Mouse (Mus musculus) kidney, embryonic 14.5 days (tissue): ENCODE results near the gene Etnk2. TPM values are rescaled to one million over a fixed set of nuclear protein-coding genes. Genes with fewer than 3 reads are reported as not detected.

Source experiments
- ATAC-seq: fragments of 200-750 bp; cut with Nextera tagmentation; 2 replicates; pipeline ENCODE4 v1.8.0; 2017; ENCODE audit warnings: moderate number of reproducible peaks, mild to moderate bottlenecking, moderate TSS enrichment, moderate library complexity; ENCODE audit not compliant: low FRiP score, low TSS enrichment
- H3K27ac ChIP-seq: fragments of 300-500 bp; sonication (generic); 2 replicates; pipeline ENCODE4 v1.5.1; 2014; ENCODE audit warnings: low read depth, mild to moderate bottlenecking, low read length, moderate library complexity, mixed read lengths
- H3K27me3 ChIP-seq: fragments of 300-500 bp; sonication (generic); 2 replicates; pipeline ENCODE4 v1.6.1; 2014; ENCODE audit warnings: mild to moderate bottlenecking, low read length; ENCODE audit not compliant: control insufficient read depth, insufficient read depth
- H3K36me3 ChIP-seq: fragments of 300-500 bp; sonication (generic); 2 replicates; pipeline ENCODE4 v1.6.1; 2014; ENCODE audit warnings: low read length, mixed read lengths; ENCODE audit not compliant: control insufficient read depth, insufficient read depth
- H3K4me1 ChIP-seq: fragments of 300-500 bp; sonication (generic); 2 replicates; pipeline ENCODE4 v1.6.1; 2014; ENCODE audit warnings: low read length, mixed read lengths; ENCODE audit not compliant: control insufficient read depth, insufficient read depth
- H3K4me2 ChIP-seq: fragments of 300-500 bp; sonication (generic); replicated peaks from 2 replicates; pipeline ENCODE4 v1.6.1; 2014; ENCODE audit warnings: low read depth, mild to moderate bottlenecking, low read length
- H3K4me3 ChIP-seq: fragments of 300-500 bp; sonication (generic); 2 replicates; pipeline ENCODE4 v1.5.1; 2014; ENCODE audit warnings: mild to moderate bottlenecking, low read length
- H3K9ac ChIP-seq: fragments of 300-500 bp; sonication (generic); 2 replicates; pipeline ENCODE4 v1.6.1; 2014; ENCODE audit warnings: low read depth, mild to moderate bottlenecking, low read length, moderate library complexity
- H3K9me3 ChIP-seq: fragments of 300-500 bp; sonication (generic); 2 replicates; pipeline ENCODE4 v1.6.1; 2016; ENCODE audit warnings: low read length; ENCODE audit not compliant: control insufficient read depth
- WGBS: fragments of 180-500 bp; shearing (Covaris S2); extraction: QIAGEN DNeasy Blood & Tissue Kit; methylation state at CpG from one replicate; pipeline ENCODE4 v1.1.7; 2014; 5-methylcytosine and 5-hydroxymethylcytosine counted together
- polyA plus RNA-seq: library from polyadenylated mRNA; unstranded; fragments of >200 nt; fragmentation: Nextera tagmentation; extraction: Ambion mirVana; gene quantifications from 2 replicates; pipeline ENCODE4 v1.2.1, GENCODE M21; 2014

Gene Etnk2
- polyA plus RNA-seq, 1 experiment from 2014 or later: 2.0 TPM

DNA sequence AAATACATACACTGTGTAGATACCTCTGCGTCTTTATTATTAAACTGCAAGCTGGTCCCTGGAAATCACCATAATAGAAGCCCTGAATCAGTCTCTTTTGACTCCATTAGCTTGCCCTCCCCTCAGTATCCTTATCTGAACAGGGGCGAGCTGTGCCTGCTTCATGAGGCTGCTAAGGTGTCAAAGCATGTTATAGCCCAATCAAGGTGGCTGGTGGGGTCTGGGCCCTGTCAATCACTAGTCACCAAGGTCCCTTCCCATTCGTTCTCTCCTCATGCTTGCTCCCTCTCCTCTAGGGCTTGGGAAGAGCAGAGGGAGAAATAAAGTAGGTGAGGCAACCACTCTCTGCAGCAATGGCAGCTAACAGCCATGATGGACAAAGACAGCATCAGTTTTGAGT lies 16.1 kb upstream of the Etnk2 start:
- H3K4me2 ChIP-seq: no peak overlapping the region
- no peaks in the 10 kb centered on the region for H3K4me1 ChIP-seq
- no peak for ATAC-seq
- H3K36me3 ChIP-seq: no peaks in the 10 kb centered on the region
- no peaks in the 10 kb centered on the region for H3K9me3 ChIP-seq
- no peaks in the 10 kb centered on the region for H3K27me3 ChIP-seq
- no peak overlapping the region for H3K27ac ChIP-seq
- no peak overlapping the region for H3K4me3 ChIP-seq
- 66% methylated on average over 3 of the region's 3 CpGs for WGBS
- H3K9ac ChIP-seq: no peak overlapping the region

DNA sequence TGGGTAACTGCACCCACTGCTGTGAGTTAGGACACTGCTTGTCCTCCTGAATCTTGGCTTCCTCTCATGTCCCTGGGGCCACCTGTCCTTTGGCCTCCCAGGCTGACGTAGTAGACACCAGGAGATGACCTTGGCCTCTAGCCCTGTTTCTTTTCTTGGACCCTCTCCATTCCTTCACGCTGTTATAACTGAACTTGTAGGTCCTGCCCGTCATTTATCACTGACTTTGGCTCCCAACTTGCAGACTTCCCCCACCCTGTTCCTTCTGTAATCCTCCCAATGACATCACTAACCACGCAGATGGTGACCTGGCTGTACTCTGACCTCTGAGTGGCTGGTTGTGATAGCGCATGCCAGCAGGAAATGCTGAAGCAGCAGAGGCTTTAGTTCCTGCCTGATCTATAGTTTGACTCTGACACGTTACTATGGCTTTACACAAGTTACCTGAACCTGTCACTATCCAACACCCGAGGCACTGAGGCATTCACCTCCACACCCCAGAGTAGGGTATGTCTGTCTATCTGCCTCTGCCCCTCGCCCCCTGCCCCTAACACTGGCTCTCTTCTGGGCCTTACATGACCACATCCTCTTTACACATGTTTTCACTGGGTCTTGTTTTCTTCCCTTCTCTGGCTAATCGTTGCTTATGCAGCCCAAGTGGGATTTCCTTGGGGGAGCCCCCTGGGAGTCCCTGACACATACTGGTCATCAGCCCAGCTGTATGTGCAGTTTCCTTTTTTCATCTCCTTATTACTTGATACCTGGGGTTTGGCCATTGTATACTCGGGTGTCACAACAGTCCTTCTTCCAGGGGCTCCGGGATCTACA lies 15.5 kb upstream of the Etnk2 start:
- H3K4me3 ChIP-seq: no peak overlapping the region
- WGBS: 61% methylated on average over 11 of the region's 11 CpGs
- H3K27ac ChIP-seq: no peak overlapping the region
- ATAC-seq: no peak
- no peaks in the 10 kb centered on the region for H3K4me1 ChIP-seq
- no peak overlapping the region for H3K4me2 ChIP-seq
- H3K9me3 ChIP-seq: no peaks in the 10 kb centered on the region
- H3K9ac ChIP-seq: no peak overlapping the region
- H3K36me3 ChIP-seq: no peaks in the 10 kb centered on the region
- no peaks in the 10 kb centered on the region; the same call in 1 of the 2 replicates for H3K27me3 ChIP-seq

- Histone ChIP-seq H3K36me3 (no peaks in the 10 kb centered on the region), H3K9ac (no peak within 1 kb of the TSS), H3K9me3 (no peaks in the 10 kb centered on the region), H3K4me1 (no peaks in the 10 kb centered on the region), H3K4me3 (no peak within 1 kb of the TSS), H3K4me2 (no peak within 1 kb of the TSS), H3K27ac (no peak within 1 kb of the TSS), H3K27me3 (no peaks in the 10 kb centered on the region; the same call in 1 of the 2 replicates)
- 91% methylated on average over 1 of the region's 1 CpGs for WGBS
- no peak for ATAC-seq
These were observed 13.2 kb upstream of the Etnk2 start, which contains the start of gene Ren1 for GRCm38 (mm10) chr1:133350210-133350609. Gene Ren1 (plus strand): TSS chr1:133350510.

DNA sequence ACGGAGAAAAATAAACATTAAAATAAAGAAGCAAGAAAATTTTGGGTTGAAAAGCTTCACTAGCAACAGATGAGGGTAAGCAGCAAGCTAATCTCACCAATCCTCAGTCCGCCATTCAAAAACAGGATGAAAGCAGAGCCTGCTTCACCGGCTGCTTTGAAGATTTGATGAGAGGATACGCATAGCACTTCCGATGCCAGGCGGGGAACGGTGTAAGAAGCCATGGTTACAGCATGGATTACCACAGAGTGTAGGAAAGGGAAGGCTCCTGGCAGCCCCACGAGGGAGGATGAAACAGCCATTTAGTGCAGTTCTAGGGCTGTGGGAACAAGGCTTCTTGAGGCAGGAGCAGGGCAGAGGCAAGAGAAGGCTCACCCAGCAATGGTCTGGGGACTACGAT lies 11.6 kb upstream of the Etnk2 start:
- no peak overlapping the region for H3K27ac ChIP-seq
- no peak overlapping the region for H3K4me3 ChIP-seq
- H3K36me3 ChIP-seq: no peaks in the 10 kb centered on the region
- 31% methylated on average over 9 of the region's 9 CpGs for WGBS
- no peak for ATAC-seq
- no peaks in the 10 kb centered on the region; the same call in 1 of the 2 replicates for H3K27me3 ChIP-seq
- H3K9me3 ChIP-seq: no peaks in the 10 kb centered on the region
- H3K4me1 ChIP-seq: peaks cover 6% of the 10 kb centered on the region; the same call in 1 of the 2 replicates
- no peak overlapping the region for H3K9ac ChIP-seq
- no peak overlapping the region for H3K4me2 ChIP-seq

- Histone ChIP-seq H3K27me3 (no peaks in the 10 kb centered on the region; the same call in 1 of the 2 replicates), H3K9ac (no peak overlapping the region), H3K27ac (no peak overlapping the region), H3K36me3 (no peaks in the 10 kb centered on the region), H3K9me3 (no peaks in the 10 kb centered on the region), H3K4me3 (no peak overlapping the region), H3K4me1 (peaks cover 7% of the 10 kb centered on the region; the same call in 1 of the 2 replicates), H3K4me2 (no peak overlapping the region)
- ATAC-seq: no peak
- WGBS: 58% methylated on average over 12 of the region's 12 CpGs
These were observed 10.0 kb upstream of the Etnk2 start for GRCm38 (mm10) chr1:133353371-133353809.

DNA sequence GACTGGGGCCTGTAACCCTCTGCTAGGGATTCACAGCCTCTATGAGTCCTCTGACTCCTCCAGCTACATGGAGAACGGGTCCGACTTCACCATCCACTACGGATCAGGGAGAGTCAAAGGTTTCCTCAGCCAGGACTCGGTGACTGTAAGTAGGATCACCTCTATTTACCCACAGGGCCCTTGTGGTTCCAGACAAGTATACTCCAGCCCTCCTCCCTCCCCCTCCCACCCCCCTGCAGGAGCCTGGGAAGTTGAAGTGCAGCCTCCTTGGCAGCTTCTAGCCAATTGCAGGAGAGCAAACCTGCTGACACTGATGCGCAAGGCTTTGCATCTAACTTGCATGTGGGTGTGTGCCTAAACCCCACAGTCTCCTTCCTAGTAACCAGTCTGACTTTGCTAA lies 7.9 kb upstream of the Etnk2 start:
- H3K4me1 ChIP-seq: peaks cover 7% of the 10 kb centered on the region; the same call in 1 of the 2 replicates
- ATAC-seq: no peak
- H3K9ac ChIP-seq: no peak overlapping the region
- no peaks in the 10 kb centered on the region; the same call in 1 of the 2 replicates for H3K27me3 ChIP-seq
- H3K36me3 ChIP-seq: no peaks in the 10 kb centered on the region
- no peaks in the 10 kb centered on the region for H3K9me3 ChIP-seq
- no peak overlapping the region for H3K4me2 ChIP-seq
- H3K4me3 ChIP-seq: no peak overlapping the region
- H3K27ac ChIP-seq: no peak overlapping the region
- 44% methylated on average over 5 of the region's 5 CpGs for WGBS

DNA sequence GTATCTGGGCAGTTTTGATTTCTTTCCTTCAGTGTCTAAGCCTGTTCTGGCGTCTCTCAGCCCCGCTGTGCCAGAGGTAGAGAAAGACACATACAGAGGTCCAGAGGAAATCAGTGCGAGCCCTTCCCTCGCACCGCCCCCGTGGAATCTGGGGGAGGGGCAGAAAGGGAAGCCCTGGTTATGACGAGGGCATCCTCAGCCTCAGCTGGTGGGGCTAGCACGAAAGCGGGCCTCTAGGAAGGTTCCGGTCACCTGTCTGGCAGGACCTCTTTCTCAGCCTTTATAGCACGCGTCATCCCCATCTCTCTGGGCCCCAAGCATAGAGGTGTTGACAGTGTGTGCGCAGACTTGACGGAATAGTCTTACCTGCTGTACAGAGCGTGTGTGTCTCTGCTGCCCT lies 7.5 kb upstream of the Etnk2 start:
- Histone ChIP-seq H3K27me3 (no peaks in the 10 kb centered on the region; the same call in 1 of the 2 replicates), H3K27ac (no peak overlapping the region), H3K4me1 (peaks cover 7% of the 10 kb centered on the region; the same call in 1 of the 2 replicates), H3K9ac (no peak overlapping the region), H3K36me3 (no peaks in the 10 kb centered on the region), H3K4me3 (no peak overlapping the region), H3K4me2 (no peak overlapping the region), H3K9me3 (no peaks in the 10 kb centered on the region)
- 45% methylated on average over 15 of the region's 15 CpGs for WGBS
- no peak for ATAC-seq

DNA sequence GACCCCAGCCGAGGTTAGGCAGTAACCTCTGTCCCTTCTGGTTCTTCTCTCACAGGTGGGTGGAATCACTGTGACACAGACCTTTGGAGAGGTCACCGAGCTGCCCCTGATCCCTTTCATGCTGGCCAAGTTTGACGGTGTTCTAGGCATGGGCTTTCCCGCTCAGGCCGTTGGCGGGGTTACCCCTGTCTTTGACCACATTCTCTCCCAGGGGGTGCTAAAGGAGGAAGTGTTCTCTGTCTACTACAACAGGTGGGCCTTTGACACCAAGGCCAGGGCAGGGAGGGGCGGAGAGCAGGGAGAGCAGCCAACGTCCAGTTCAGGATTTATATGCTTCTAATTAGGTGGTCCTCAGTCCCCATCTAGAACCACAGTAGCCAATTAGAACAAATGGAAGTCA lies 7.0 kb upstream of the Etnk2 start:
- Histone ChIP-seq H3K27ac (no peak overlapping the region), H3K4me3 (no peak overlapping the region), H3K9ac (no peak overlapping the region), H3K27me3 (no peaks in the 10 kb centered on the region; the same call in 1 of the 2 replicates), H3K9me3 (no peaks in the 10 kb centered on the region), H3K4me1 (peaks cover 7% of the 10 kb centered on the region; the same call in 1 of the 2 replicates), H3K4me2 (no peak overlapping the region), H3K36me3 (no peaks in the 10 kb centered on the region)
- 31% methylated on average over 8 of the region's 8 CpGs for WGBS
- no peak for ATAC-seq

DNA sequence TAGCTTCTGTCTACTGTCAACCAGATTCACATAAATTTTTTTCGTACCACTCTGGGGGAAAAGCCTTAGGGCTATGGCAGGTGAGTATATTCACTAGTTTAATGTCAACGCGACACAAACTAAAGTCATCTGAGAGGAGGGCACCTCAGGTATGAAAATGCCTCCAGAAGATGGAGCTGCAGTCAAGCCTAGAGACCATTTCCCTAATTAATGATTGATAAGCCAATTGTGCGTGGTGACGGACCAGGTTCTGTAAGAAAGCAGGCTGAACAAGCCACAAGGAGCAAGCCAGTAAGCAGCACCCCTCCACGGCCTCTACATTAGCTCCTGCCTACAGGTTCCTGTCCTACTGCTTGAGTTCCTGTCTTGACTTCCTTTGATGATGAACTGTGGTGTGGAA lies 2.4 kb upstream of the Etnk2 start:
- WGBS: 93% methylated on average over 6 of the region's 6 CpGs
- H3K4me2 ChIP-seq: no peak overlapping the region
- H3K4me3 ChIP-seq: no peak overlapping the region
- H3K4me1 ChIP-seq: peaks cover 12% of the 10 kb centered on the region; the same call in 1 of the 2 replicates
- H3K27me3 ChIP-seq: peaks cover 6% of the 10 kb centered on the region; the same call in 1 of the 2 replicates
- no peaks in the 10 kb centered on the region for H3K36me3 ChIP-seq
- no peak overlapping the region for H3K9ac ChIP-seq
- ATAC-seq: no peak
- H3K9me3 ChIP-seq: no peaks in the 10 kb centered on the region
- no peak overlapping the region for H3K27ac ChIP-seq
